Mouse (Mus musculus): Measurements from ENCODE around the gene Rarg.

Gene Rarg

DNA sequence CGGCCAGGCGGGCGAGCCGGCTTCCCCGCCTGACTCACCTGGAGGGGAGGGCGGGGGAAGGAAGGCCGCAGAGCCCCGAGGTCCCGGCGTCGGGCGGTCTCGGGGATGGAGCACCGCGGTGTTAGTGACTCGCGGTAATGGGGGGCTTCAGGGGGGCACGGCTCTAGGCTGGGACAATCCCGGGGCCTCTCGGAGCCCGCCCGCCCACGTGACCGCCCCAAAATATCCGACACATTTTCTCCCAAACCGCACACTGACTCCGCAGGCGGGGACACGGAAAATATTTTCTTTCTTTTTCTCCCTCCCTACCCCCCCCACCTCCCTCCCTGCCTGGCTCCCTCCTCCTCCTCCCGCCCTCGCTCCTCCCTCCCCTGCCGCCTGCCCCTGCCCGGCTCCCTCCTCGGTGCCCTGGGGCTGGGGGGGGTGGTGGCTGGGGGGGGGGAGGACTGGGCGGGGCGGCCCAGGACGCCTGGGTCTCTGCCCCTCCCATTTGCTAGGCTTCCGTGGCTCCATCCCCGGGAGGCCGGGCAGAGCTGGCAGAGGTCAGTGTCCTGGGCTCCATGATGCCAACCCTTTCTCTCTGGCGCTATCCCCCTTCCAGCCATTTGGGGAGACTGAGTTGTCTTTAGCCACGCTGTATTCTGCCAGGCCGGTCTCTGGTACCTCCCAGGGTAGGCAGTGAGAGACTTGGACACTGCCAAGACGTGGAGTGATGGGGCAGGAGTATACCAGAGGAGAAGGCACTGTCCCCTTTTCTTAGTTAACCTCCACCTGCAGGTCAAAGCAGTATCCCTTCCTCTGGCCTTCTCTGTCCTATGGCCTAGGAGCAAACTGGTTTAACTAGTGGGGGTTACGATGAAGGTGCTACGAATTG lies at the start of gene Rarg:
Gene Rarg (minus strand): TSS at position 316 of the 874 bp plus-strand sequence.
- peak; percentile 53 to 57 for DNase-seq

- DNase-seq, result no peak
Measured at GRCm38 (mm10) chr15:102302542-102302941, 45.2 kb upstream of the Rarg start.

GRCm38 (mm10) chr15:102296368-102297006 lies 39.2 kb upstream of the Rarg start:
- DNase-seq, result no peak

DNA sequence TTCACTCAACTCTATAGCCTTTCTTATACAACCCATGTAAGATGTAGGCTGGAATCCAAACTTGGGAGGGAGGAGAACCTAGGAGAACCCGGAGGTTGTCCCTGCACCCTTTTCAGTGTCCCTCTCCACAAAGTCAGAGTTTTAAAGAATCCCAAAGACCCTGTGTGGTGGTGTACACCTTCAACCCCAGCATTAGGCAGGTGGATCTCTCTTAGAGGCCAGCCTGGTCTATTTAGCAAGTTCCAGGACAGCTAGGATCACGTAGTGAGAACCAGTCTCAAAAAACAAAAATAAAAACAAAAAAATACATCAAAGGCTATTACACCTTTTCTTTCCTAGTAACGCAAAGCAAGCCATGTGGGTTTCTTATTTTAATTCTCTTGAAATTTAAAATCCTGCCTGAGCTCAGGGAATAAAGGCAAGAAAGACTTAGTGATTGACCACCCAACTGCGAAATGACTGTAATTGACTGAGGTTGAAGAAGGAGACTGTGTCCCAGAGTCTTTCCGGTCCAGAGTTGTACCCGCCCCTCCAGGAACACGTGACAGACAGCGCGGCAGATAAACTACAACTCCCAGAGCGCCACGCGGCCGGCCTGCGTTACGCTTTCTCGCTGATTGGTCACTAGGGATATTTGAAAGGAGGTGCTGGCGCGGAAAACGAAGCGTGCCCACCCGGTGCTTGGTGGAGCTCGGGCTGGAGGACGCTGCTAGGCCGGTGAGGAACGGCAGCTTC lies 38.5 kb upstream of the Rarg start, which contains the start of gene Espl1:
Gene Espl1 (plus strand): TSS at position 634 of the 735 bp plus-strand sequence.
- peak; percentile 95 to 96 for DNase-seq

- DNase-seq, result peak; percentile 62 to 64
Measured at GRCm38 (mm10) chr15:102287395-102287794, 30.1 kb upstream of the Rarg start.

- DNase-seq, result no peak
Measured at GRCm38 (mm10) chr15:102283648-102284047, 26.3 kb upstream of the Rarg start.

GRCm38 (mm10) chr15:102282463-102283292 lies 25.4 kb upstream of the Rarg start:
- DNase-seq, result no peak

DNA sequence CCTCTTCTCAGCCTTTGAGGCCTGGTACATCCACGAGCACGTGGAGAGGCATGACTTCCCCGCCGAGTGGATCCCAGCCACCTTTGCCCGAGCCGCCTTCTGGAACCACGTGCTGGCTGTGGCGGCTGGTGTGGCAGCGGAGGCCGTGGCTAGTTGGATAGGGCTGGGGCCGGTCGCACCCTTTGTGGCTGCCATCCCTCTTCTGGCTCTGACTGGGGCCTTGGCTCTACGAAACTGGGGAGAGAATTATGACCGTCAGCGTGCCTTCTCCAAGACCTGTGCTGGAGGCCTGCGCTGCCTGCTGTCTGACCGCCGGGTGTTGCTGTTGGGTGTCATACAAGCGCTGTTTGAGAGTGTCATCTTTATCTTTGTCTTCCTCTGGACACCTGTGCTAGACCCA lies 23.3 kb upstream of the Rarg start:
- peak in 1 of 2 experiments; percentile 17 for DNase-seq

GRCm38 (mm10) chr15:102279783-102280520 lies 22.6 kb upstream of the Rarg start:
- DNase-seq, result peak; percentile 26 to 35

GRCm38 (mm10) chr15:102279092-102279782 lies 21.9 kb upstream of the Rarg start, which contains the start of gene Mfsd5:
Gene Mfsd5, plus strand, starts transcription at chr15:102279454.
- peak; percentile 96 for DNase-seq

DNA sequence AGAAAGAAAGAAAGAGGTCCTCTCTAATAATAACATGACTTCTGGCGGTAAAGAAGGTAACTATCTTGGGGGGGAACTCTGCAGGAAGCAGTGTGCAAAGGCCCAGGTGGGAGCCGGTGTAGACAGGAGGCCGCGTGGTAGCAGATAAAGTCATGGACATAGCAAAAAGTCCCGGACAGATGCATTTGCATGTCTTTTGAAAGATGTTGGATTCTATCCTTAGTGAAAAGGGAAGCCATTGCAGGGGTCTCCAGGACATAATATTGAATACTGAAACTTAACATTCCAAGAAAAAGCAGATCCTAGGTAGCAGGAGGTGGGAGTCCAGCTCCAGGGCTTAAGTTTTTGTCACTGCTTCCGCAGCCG lies 21.4 kb upstream of the Rarg start:
- no peak for DNase-seq

- DNase-seq, result no peak
Measured at GRCm38 (mm10) chr15:102273982-102274716, 16.8 kb upstream of the Rarg start.

DNA sequence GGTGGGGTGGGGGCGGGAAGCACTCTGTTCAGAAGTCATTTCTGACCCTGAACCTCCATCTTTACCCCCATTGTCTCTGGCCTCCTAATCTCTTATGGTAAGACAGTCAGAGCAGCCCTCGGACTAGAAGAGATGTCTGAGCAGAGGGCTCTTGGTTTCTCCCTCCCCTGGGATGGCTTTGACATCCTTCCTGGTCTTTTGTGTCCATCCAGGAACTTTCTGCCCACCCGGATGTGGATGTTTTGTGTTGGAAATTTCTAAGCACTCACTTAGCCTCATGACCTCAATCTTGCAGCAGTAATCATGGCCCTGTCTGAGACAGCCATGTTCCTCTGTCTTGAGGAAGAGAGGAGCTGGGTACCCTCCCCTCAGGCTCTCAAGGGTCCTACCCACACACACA lies 14.1 kb upstream of the Rarg start:
- DNase-seq, result no peak

DNA sequence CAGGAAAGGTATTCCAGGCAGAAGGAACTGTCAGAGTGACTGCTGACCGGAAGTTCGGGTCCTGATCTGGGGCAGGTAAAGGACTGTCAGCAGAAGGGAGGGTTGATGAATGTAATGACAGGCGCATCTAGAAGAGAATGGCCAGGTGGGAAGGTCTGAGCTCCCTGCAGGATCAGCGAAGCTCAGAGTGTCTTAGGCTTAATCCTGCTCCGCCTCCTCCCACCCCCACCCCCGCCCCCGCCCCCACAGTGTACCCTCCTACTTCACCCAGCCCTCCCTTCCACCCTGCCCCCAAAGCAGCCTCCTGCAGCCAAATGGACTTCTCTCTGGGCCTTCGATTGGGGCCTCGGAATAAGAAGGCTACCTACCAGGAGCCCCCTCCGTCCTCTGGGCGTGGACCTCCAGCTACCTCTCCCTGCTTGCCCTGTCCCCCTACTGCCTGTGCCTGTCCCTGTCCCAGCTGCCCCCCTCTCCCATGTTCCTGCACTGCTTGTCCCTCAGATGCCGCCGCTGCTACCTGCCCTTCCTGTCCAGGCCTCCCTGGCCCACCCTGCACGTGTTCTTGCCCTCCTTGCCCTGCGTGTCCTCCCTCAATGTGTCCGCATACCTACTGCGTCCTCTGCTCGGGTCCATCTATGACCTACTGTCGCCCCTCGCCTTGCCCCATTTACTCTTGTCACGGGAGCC lies 13.1 kb upstream of the Rarg start, which contains the start of gene Gm9918:
Gene Gm9918 (plus strand): TSS at position 290 of the 687 bp plus-strand sequence.
- DNase-seq, result no peak

DNA sequence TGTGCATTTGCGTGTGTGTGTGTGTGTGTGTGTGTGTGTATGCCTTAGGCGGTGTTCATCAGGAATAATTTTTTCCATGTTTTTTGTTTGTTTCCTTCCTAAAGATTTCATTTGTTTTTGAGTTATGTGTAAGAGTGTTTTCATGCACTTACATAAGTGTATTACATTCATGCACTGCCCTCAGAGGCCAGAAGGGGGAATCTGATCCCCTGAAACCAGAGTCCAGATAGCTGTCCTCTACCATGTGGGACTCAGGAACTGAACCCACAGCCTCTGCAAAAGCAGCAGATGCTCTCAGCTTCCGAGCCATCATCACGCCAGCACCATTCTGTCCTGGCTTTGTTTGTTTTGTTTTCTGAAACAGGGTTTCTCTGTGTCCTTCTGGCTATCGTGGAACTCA lies 8.2 kb upstream of the Rarg start:
- no peak for DNase-seq

GRCm38 (mm10) chr15:102263037-102263436 lies 5.7 kb upstream of the Rarg start:
- no peak for DNase-seq

GRCm38 (mm10) chr15:102262582-102262981 lies 5.3 kb upstream of the Rarg start:
- DNase-seq, result no peak

GRCm38 (mm10) chr15:102258581-102259253 lies 1.4 kb upstream of the Rarg start:
- no peak for DNase-seq

- DNase-seq, result no peak
Measured at GRCm38 (mm10) chr15:102258076-102258470, 756 bp upstream of the Rarg start.
